Mouse (Mus musculus) spleen, adult 2 months (tissue): ENCODE data around the gene Ermp1.

Experiments
- CTCF ChIP-seq: fragments of 200-500 bp; IDR thresholded peaks from 2 replicates; pipeline ENCODE4 v1.5.1; 2011; ENCODE audit warnings: mild to moderate bottlenecking, inconsistent platforms; ENCODE audit not compliant: insufficient read depth, insufficient read length, insufficient replicate concordance; ENCODE audit errors: extremely low read depth
- POLR2A ChIP-seq: fragments of 200-500 bp; IDR thresholded peaks from 2 replicates; pipeline ENCODE4 v1.6.1; 2011; ENCODE audit warnings: low read depth, low read length, inconsistent platforms

- TF ChIP-seq CTCF = peak; percentile 27; the same call in 1 of the 2 replicates
- no peak for TF ChIP-seq POLR2A
Measured at GRCm38 (mm10) chr19:29596985-29597384, 51.2 kb downstream of the Ermp1 start.
